9 mouse cellular contexts compared by ENCODE assay signal in the genomic region with DNA sequence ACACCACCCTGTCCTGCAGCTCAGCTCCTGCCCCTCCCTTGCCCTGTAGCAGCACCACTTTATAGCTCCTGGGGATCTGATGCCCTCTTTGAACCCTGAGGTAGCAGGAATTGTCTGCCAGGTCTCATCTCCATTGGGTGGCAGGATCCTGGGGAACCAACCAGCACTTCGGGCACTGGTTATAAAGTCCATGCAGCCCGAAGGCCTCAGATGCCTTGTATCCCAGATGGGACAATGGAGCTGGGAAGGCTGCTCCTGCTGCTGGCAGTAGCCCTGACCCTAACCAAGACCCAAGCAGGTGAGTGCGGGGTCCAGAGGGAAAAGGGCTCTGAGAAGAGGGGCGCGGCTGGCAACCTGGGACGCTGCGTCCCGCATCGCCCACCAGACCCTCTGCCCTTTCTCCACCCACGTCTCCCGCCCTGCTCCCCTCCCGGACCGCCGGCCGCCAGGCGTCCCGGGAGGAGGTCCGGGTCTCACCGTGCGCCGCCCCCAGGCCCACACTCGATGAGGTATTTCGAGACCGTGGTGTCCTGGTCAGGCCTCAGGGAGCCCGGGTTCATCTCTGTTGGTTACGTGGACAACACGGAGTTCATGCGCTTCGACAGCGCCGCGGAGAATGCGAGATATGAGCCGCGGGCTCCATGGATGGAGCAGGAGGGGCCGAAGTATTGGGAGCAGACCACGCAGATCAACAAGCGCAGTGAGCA. TPM values are rescaled to one million over a fixed set of nuclear protein-coding genes. Genes with fewer than 3 reads are reported as not detected.
DNase-seq lines count a peak whose midpoint lies in the region; ATAC-seq lines count a peak whose summit lies in the region.
"Had no signal": no experiment of that assay in that cellular context is flagged by ENCODE, and none has a peak within 500 bp of the region (broad histone marks: within the 10 kb centered on the region; RNA-seq: fewer than 3 reads in every experiment).

No protein-coding gene starts in this region.

- H3K4me1 ChIP-seq in kidney, embryonic 15.5 days: peaks cover 10% of the 10 kb centered on the region
- peaks cover 3% of the 10 kb centered on the region; the same call in 1 of the 2 replicates for H3K4me1 ChIP-seq in hindbrain, embryonic 14.5 days (replicated peaks; ENCODE audit: control insufficient read depth, insufficient read depth, low read length)
- peaks cover 9% of the 10 kb centered on the region for H3K4me1 ChIP-seq in midbrain, embryonic 15.5 days

- H3K36me3 ChIP-seq in kidney, embryonic 15.5 days: no peaks in the 10 kb centered on the region
- H3K36me3 ChIP-seq in hindbrain, embryonic 14.5 days (replicated peaks; ENCODE audit: control insufficient read depth, insufficient read depth): no peaks in the 10 kb centered on the region
- H3K36me3 ChIP-seq in midbrain, embryonic 15.5 days (replicated peaks): no peaks in the 10 kb centered on the region

- H3K4me2 ChIP-seq in kidney, embryonic 15.5 days: peak overlapping the region; percentile 83
- H3K4me2 ChIP-seq in hindbrain, embryonic 14.5 days (replicated peaks): peak overlapping the region; percentile 52
- H3K4me2 ChIP-seq in midbrain, embryonic 15.5 days: peak overlapping the region; percentile 62

- peaks cover 6% of the 10 kb centered on the region for H3K9me3 ChIP-seq in kidney, embryonic 15.5 days (replicated peaks)
- 0 out of 2 replicates have a peak, but pooled peaks cover 4% of the 10 kb centered on the region for H3K9me3 ChIP-seq in hindbrain, embryonic 14.5 days (ENCODE audit: control insufficient read depth, low read length)
- H3K9me3 ChIP-seq in midbrain, embryonic 15.5 days: no peaks in the 10 kb centered on the region

- ATAC-seq in kidney, embryonic 15.5 days (replicated peaks; ENCODE audit: low FRiP score): no peak; the same call in 1 of the 2 replicates
- no peak for ATAC-seq in hindbrain, embryonic 14.5 days (ENCODE audit: low FRiP score)
- no peak for ATAC-seq in midbrain, embryonic 15.5 days (replicated peaks)

- DNase-seq in kidney, adult 8-10 months: no peak
- DNase-seq in embryo, embryonic 9.5 days (ENCODE audit: extremely low spot score): peak; percentile 12
- no peak for DNase-seq in hindbrain, embryonic 14.5 days (ENCODE audit: low spot score)
- DNase-seq in urinary bladder, adult 18-20 months (ENCODE audit: low spot score in 2 of 2): no peak
- DNase-seq in gastrocnemius, postnatal 36 days: no peak
- no peak for DNase-seq in kidney, postnatal 14 days

- intact Hi-C loops in gastrocnemius, postnatal 36 days (cut with DNase I): loop anchor here (5.0 kb wide), 1 partner anchor 42 kb away; no protein-coding TSS in a partner anchor

- H3K4me3 ChIP-seq in kidney, embryonic 15.5 days (replicated peaks): peak overlapping the region; percentile 42
- H3K4me3 ChIP-seq in hindbrain, embryonic 14.5 days (replicated peaks; ENCODE audit: low read length): peak overlapping the region; percentile 29
- peak overlapping the region; percentile 36 for H3K4me3 ChIP-seq in midbrain, embryonic 15.5 days

- H3K27ac ChIP-seq in kidney, embryonic 15.5 days: no peak overlapping the region
- no peak overlapping the region for H3K27ac ChIP-seq in hindbrain, embryonic 14.5 days
- H3K27ac ChIP-seq in midbrain, embryonic 15.5 days: no peak overlapping the region

- H3K9ac ChIP-seq in kidney, embryonic 15.5 days: no peak overlapping the region
- peak overlapping the region; percentile 18; the same call in 1 of the 2 replicates for H3K9ac ChIP-seq in hindbrain, embryonic 14.5 days
- H3K9ac ChIP-seq in midbrain, embryonic 15.5 days: peak overlapping the region; percentile 14; the same call in 1 of the 2 replicates

- peaks cover 35% of the 10 kb centered on the region for H3K27me3 ChIP-seq in kidney, embryonic 15.5 days
- H3K27me3 ChIP-seq in hindbrain, embryonic 14.5 days (ENCODE audit: control insufficient read depth, insufficient read depth, low read length): peaks cover 14% of the 10 kb centered on the region
- peaks cover 12% of the 10 kb centered on the region; the same call in 1 of the 2 replicates for H3K27me3 ChIP-seq in midbrain, embryonic 15.5 days (replicated peaks)

- 3% methylated on average over 38 of the region's 38 CpGs for whole genome bisulfite sequencing in kidney, embryonic 15.5 days
- WGBS in hindbrain, embryonic 14.5 days: 8% methylated on average over 38 of the region's 38 CpGs
- WGBS in midbrain, embryonic 15.5 days: 5% methylated on average over 38 of the region's 38 CpGs

RNA-seq across cellular contexts. Expression of gene H2-Q2, which starts 16.9 kb away (rescaled TPM):
- 0.64 and 0.80 TPM in 2 replicates for polyA plus RNA-seq in kidney, embryonic 15.5 days (2015; fragmentation: Nextera tagmentation; extraction: Ambion mirVana)
- polyA plus RNA-seq in hindbrain, embryonic 14.5 days (2014; fragmentation: Nextera tagmentation; extraction: Ambion mirVana): 3.0 and 3.1 TPM in 2 replicates
- polyA plus RNA-seq in midbrain, embryonic 15.5 days (2015; fragmentation: Nextera tagmentation; extraction: Ambion mirVana): 3.0 and 3.8 TPM in 2 replicates
- total RNA-seq in gastrocnemius, postnatal 36 days (2021): under 1 TPM; 0.20 to 0.77 TPM
- total RNA-seq: common myeloid progenitor, adult 5-6 weeks had no signal

RNA-seq across cellular contexts. Expression of gene H2-Q4, which starts 20.5 kb away (rescaled TPM):
- polyA plus RNA-seq in kidney, embryonic 15.5 days (2015; fragmentation: Nextera tagmentation; extraction: Ambion mirVana): 4.0 and 4.1 TPM in 2 replicates
- 0.59 and 0.74 TPM in 2 replicates for polyA plus RNA-seq in hindbrain, embryonic 14.5 days (2014; fragmentation: Nextera tagmentation; extraction: Ambion mirVana)
- 0.88 and 1.3 TPM in 2 replicates for polyA plus RNA-seq in midbrain, embryonic 15.5 days (2015; fragmentation: Nextera tagmentation; extraction: Ambion mirVana)
- 1 to 10 TPM; 3.6 to 4.0 TPM for total RNA-seq in gastrocnemius, postnatal 36 days (2021)

RNA-seq across cellular contexts. Expression of gene H2-Q1, which starts 38.7 kb away (rescaled TPM):
- 0.13 TPM in 1 of 2 replicates, not detected in the other for polyA plus RNA-seq in kidney, embryonic 15.5 days (2015; fragmentation: Nextera tagmentation; extraction: Ambion mirVana)
- polyA plus RNA-seq in hindbrain, embryonic 14.5 days (2014; fragmentation: Nextera tagmentation; extraction: Ambion mirVana): 0.25 and 0.27 TPM in 2 replicates
- 0.54 and 0.70 TPM in 2 replicates for polyA plus RNA-seq in midbrain, embryonic 15.5 days (2015; fragmentation: Nextera tagmentation; extraction: Ambion mirVana)
- under 1 TPM; 0.38 to 0.47 TPM for total RNA-seq in gastrocnemius, postnatal 36 days (2021)
